Mouse (Mus musculus): ENCODE data around the gene Prickle4. TPM values are rescaled to one million over a fixed set of nuclear protein-coding genes. Genes with fewer than 3 reads are reported as not detected.
"Not testable (repeated sequence)": the region's sequence is repeated elsewhere in the genome, so short reads cannot be mapped to it uniquely, and the experiment has no call there.

Prickle4 gene
- polyA plus RNA-seq, 1 experiment from 2014 or later = 0.68 TPM

- no peaks in the 10 kb centered on the region for H3K4me1 ChIP-seq (ENCODE audit: control insufficient read depth, insufficient read depth, low read length)
- H3K36me3 ChIP-seq (ENCODE audit: control insufficient read depth, insufficient read depth, low read length) = no peaks in the 10 kb centered on the region; the same call in 1 of the 2 replicates
- H3K27me3 ChIP-seq (ENCODE audit: control insufficient read depth, insufficient read depth, low read length) = no peaks in the 10 kb centered on the region
- H3K9ac ChIP-seq (replicated peaks; ENCODE audit: low read depth, low read length) = no peak overlapping the region
- no peak overlapping the region for H3K4me2 ChIP-seq (ENCODE audit: low read depth, low read length)
- no peak overlapping the region for H3K4me3 ChIP-seq (ENCODE audit: low read depth, low read length)
- ATAC-seq (ENCODE audit: low read depth) = no peak
- 89% methylated on average over 7 of the region's 7 CpGs for WGBS
- H3K9me3 ChIP-seq (ENCODE audit: control insufficient read depth, low read length) = no peaks in the 10 kb centered on the region
- H3K27ac ChIP-seq (ENCODE audit: low read depth, low read length) = no peak overlapping the region
Measured at GRCm38 (mm10) chr17:47664474-47664873, 30.1 kb downstream of the Prickle4 start.

GRCm38 (mm10) chr17:47663009-47663713 lies 31.4 kb downstream of the Prickle4 start:
- no peak overlapping the region for H3K9ac ChIP-seq (replicated peaks; ENCODE audit: low read depth, low read length)
- ATAC-seq (ENCODE audit: low read depth) = peak; percentile 85
- 21% methylated on average over 9 of the region's 9 CpGs for WGBS
- H3K27ac ChIP-seq (ENCODE audit: low read depth, low read length) = no peak overlapping the region
- no peak overlapping the region for H3K4me2 ChIP-seq (ENCODE audit: low read depth, low read length)
- H3K4me3 ChIP-seq (ENCODE audit: low read depth, low read length) = no peak overlapping the region
- no peaks in the 10 kb centered on the region; the same call in 1 of the 2 replicates for H3K36me3 ChIP-seq (ENCODE audit: control insufficient read depth, insufficient read depth, low read length)
- H3K27me3 ChIP-seq (ENCODE audit: control insufficient read depth, insufficient read depth, low read length) = no peaks in the 10 kb centered on the region
- no peaks in the 10 kb centered on the region for H3K9me3 ChIP-seq (ENCODE audit: control insufficient read depth, low read length)
- no peaks in the 10 kb centered on the region for H3K4me1 ChIP-seq (ENCODE audit: control insufficient read depth, insufficient read depth, low read length)

GRCm38 (mm10) chr17:47658741-47659243 lies 35.7 kb downstream of the Prickle4 start:
- H3K36me3 ChIP-seq (ENCODE audit: control insufficient read depth, insufficient read depth, low read length) = no peaks in the 10 kb centered on the region
- no peak for ATAC-seq (ENCODE audit: low read depth)
- no peaks in the 10 kb centered on the region for H3K4me1 ChIP-seq (ENCODE audit: control insufficient read depth, insufficient read depth, low read length)
- H3K27ac ChIP-seq (ENCODE audit: low read depth, low read length) = no peak overlapping the region
- no peak overlapping the region for H3K9ac ChIP-seq (replicated peaks; ENCODE audit: low read depth, low read length)
- H3K4me3 ChIP-seq (ENCODE audit: low read depth, low read length) = no peak overlapping the region
- no peaks in the 10 kb centered on the region for H3K27me3 ChIP-seq (ENCODE audit: control insufficient read depth, insufficient read depth, low read length)
- no peaks in the 10 kb centered on the region for H3K9me3 ChIP-seq (ENCODE audit: control insufficient read depth, low read length)
- no peak overlapping the region for H3K4me2 ChIP-seq (ENCODE audit: low read depth, low read length)
- WGBS = 82% methylated on average over 3 of the region's 3 CpGs

DNA sequence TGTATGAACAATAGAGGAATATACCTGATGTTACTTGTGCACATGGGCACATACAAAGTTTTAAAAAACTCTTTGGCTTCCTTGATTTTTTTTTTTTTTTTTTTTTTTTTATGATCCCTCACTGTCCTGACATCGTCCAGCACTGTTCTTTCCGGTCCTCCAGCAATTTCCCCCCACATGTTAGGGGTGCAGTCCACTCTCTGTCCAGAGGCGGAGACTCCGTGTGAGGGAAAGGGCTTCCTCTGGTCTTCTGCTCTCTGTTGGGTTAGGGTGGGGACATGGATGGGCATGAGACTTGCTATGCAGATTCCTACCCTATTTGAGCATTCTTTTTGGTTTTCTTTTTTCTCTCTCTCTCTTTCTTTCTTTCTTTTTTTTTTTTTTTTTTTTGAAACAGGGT lies 36.6 kb downstream of the Prickle4 start:
- Histone ChIP-seq H3K4me2 (ENCODE audit: low read depth, low read length) (no peak overlapping the region), H3K9ac (replicated peaks; ENCODE audit: low read depth, low read length) (no peak overlapping the region), H3K36me3 (ENCODE audit: control insufficient read depth, insufficient read depth, low read length) (no peaks in the 10 kb centered on the region), H3K4me1 (ENCODE audit: control insufficient read depth, insufficient read depth, low read length) (no peaks in the 10 kb centered on the region), H3K27me3 (ENCODE audit: control insufficient read depth, insufficient read depth, low read length) (no peaks in the 10 kb centered on the region), H3K27ac (ENCODE audit: low read depth, low read length) (no peak overlapping the region), H3K4me3 (ENCODE audit: low read depth, low read length) (no peak overlapping the region), H3K9me3 (ENCODE audit: control insufficient read depth, low read length) (no peaks in the 10 kb centered on the region)
- ATAC-seq (ENCODE audit: low read depth) = no peak
- 83% methylated on average over 4 of the region's 4 CpGs for WGBS

DNA sequence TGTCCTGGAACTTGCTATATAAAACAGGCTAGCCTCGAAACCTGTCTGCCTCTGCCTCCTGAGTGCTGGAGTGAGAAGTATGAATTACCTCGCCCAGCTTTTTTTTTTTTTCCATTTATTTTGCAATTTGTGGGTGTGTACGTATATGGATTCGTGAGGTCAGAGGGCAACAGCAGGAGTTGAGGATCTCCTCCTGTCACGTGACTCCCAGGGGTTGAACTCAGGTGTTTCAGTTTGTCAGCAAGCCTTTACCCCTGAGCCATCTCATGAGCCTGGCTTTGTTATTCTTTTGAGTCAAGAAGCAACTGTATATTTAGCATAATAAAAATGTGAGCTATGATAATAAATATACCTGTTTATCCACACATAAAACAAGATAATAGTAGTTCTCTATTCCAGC lies 38.8 kb downstream of the Prickle4 start:
- no peak for ATAC-seq (ENCODE audit: low read depth)
- H3K9ac ChIP-seq (replicated peaks; ENCODE audit: low read depth, low read length) = no peak overlapping the region
- H3K27me3 ChIP-seq (ENCODE audit: control insufficient read depth, insufficient read depth, low read length) = no peaks in the 10 kb centered on the region
- no peaks in the 10 kb centered on the region for H3K4me1 ChIP-seq (ENCODE audit: control insufficient read depth, insufficient read depth, low read length)
- H3K9me3 ChIP-seq (ENCODE audit: control insufficient read depth, low read length) = no peaks in the 10 kb centered on the region
- no peak overlapping the region for H3K27ac ChIP-seq (ENCODE audit: low read depth, low read length)
- H3K36me3 ChIP-seq (ENCODE audit: control insufficient read depth, insufficient read depth, low read length) = no peaks in the 10 kb centered on the region
- no peak overlapping the region for H3K4me3 ChIP-seq (ENCODE audit: low read depth, low read length)
- WGBS = 85% methylated on average over 5 of the region's 5 CpGs
- no peak overlapping the region for H3K4me2 ChIP-seq (ENCODE audit: low read depth, low read length)

DNA sequence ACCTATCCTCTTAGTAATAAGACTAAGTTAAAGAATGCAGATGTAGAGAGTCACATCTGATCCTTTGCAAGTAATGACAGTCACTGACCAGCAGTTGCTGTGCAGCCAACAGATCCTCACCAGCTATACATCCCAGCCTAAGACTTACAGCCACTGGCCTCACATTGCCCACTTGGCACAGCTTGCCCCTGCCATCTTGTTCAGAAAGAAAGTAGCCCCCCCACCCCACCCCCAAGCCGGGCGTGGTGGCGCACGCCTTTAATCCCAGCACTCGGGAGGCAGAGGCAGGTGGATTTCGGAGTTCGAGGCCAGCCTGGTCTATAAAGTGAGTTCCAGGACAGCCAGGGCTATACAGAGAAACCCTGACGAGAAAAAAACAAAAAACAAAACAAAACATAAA lies 40.2 kb downstream of the Prickle4 start:
- ATAC-seq (ENCODE audit: low read depth); H3K27ac ChIP-seq (ENCODE audit: low read depth, low read length); H3K27me3 ChIP-seq (ENCODE audit: control insufficient read depth, insufficient read depth, low read length); H3K9me3 ChIP-seq (ENCODE audit: control insufficient read depth, low read length); H3K4me1 ChIP-seq (ENCODE audit: control insufficient read depth, insufficient read depth, low read length); H3K4me3 ChIP-seq (ENCODE audit: low read depth, low read length); H3K4me2 ChIP-seq (ENCODE audit: low read depth, low read length); H3K9ac ChIP-seq (replicated peaks; ENCODE audit: low read depth, low read length); H3K36me3 ChIP-seq (ENCODE audit: control insufficient read depth, insufficient read depth, low read length): not testable (repeated sequence)
- 97% methylated on average over 8 of the region's 8 CpGs for WGBS

GRCm38 (mm10) chr17:47651953-47652352 lies 42.6 kb downstream of the Prickle4 start:
- no peaks in the 10 kb centered on the region for H3K36me3 ChIP-seq (ENCODE audit: control insufficient read depth, insufficient read depth, low read length)
- 71% methylated on average over 2 of the region's 2 CpGs for WGBS
- H3K27ac ChIP-seq (ENCODE audit: low read depth, low read length) = no peak overlapping the region

DNA sequence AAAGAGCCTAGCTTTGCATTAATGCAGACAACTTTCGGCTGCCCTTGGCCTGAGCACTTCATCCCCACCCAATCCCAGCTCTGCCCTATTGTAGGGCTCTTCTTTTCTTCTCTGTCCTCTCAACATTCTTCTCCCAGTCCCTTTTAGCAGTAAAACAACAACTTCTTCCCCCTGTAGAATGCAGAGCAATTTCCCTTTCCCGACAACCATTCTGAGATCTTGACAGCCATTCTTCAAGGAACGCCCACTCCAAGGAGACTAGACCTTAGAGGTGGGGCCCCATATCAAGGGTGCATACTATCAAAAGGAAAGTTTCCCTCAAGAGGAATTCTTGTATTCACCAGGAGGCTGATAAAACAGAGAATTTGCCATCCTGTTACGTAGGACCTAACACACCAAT lies 45.6 kb downstream of the Prickle4 start:
- H3K27me3 ChIP-seq (ENCODE audit: control insufficient read depth, insufficient read depth, low read length) = no peaks in the 10 kb centered on the region
- H3K9me3 ChIP-seq (ENCODE audit: control insufficient read depth, low read length) = no peaks in the 10 kb centered on the region
- H3K4me3 ChIP-seq (ENCODE audit: low read depth, low read length) = no peak overlapping the region
- H3K36me3 ChIP-seq (ENCODE audit: control insufficient read depth, insufficient read depth, low read length) = no peaks in the 10 kb centered on the region
- no peak for ATAC-seq (ENCODE audit: low read depth)
- no peak overlapping the region for H3K9ac ChIP-seq (replicated peaks; ENCODE audit: low read depth, low read length)
- H3K27ac ChIP-seq (ENCODE audit: low read depth, low read length) = no peak overlapping the region
- no peak overlapping the region for H3K4me2 ChIP-seq (ENCODE audit: low read depth, low read length)
- WGBS = 22% methylated on average over 4 of the region's 4 CpGs
- H3K4me1 ChIP-seq (ENCODE audit: control insufficient read depth, insufficient read depth, low read length) = no peaks in the 10 kb centered on the region

More at GRCm38 (mm10) chr17:47651953-47652352, 42.6 kb downstream of the Prickle4 start:
- no peak for ATAC-seq (ENCODE audit: low read depth)
- Histone ChIP-seq H3K27me3 (ENCODE audit: control insufficient read depth, insufficient read depth, low read length) (no peaks in the 10 kb centered on the region), H3K4me2 (ENCODE audit: low read depth, low read length) (no peak overlapping the region), H3K9me3 (ENCODE audit: control insufficient read depth, low read length) (no peaks in the 10 kb centered on the region), H3K9ac (replicated peaks; ENCODE audit: low read depth, low read length) (no peak overlapping the region), H3K4me1 (ENCODE audit: control insufficient read depth, insufficient read depth, low read length) (no peaks in the 10 kb centered on the region), H3K4me3 (ENCODE audit: low read depth, low read length) (no peak overlapping the region)

GRCm38 (mm10) chr17:47646683-47647082 lies 47.9 kb downstream of the Prickle4 start:
- H3K4me2 ChIP-seq (ENCODE audit: low read depth, low read length) = no peak overlapping the region
- no peak overlapping the region for H3K9ac ChIP-seq (replicated peaks; ENCODE audit: low read depth, low read length)
- H3K36me3 ChIP-seq (ENCODE audit: control insufficient read depth, insufficient read depth, low read length) = no peaks in the 10 kb centered on the region
- H3K4me1 ChIP-seq (ENCODE audit: control insufficient read depth, insufficient read depth, low read length) = no peaks in the 10 kb centered on the region
- H3K9me3 ChIP-seq (ENCODE audit: control insufficient read depth, low read length) = no peaks in the 10 kb centered on the region
- ATAC-seq (ENCODE audit: low read depth) = no peak
- 83% methylated on average over 1 of the region's 1 CpGs for WGBS
- H3K27ac ChIP-seq (ENCODE audit: low read depth, low read length) = no peak overlapping the region
- no peak overlapping the region for H3K4me3 ChIP-seq (ENCODE audit: low read depth, low read length)
- no peaks in the 10 kb centered on the region for H3K27me3 ChIP-seq (ENCODE audit: control insufficient read depth, insufficient read depth, low read length)

Data from neural tube, embryonic 14.5 days (tissue).